Mouse (Mus musculus): ENCODE measurements around the gene Tcf7l1. TPM values are rescaled to one million over a fixed set of nuclear protein-coding genes. Genes with fewer than 3 reads are reported as not detected.

The Tcf7l1 gene
- polyA plus RNA-seq (2014; fragmentation: Illumina TruSeq; extraction: RNeasy Lipid Tissue Mini Kit (QIAGEN cat#74804); ENCODE audit: low read depth, low replicate concordance): 9.0 TPM

GRCm38 (mm10) chr6:72788892-72789699, at the start of gene Tcf7l1:
Gene Tcf7l1, minus strand, starts transcription at chr6:72789254.

GRCm38 (mm10) chr6:72616643-72617288, 172.3 kb downstream of the Tcf7l1 start, which contains the start of gene Tgoln1:
Gene Tgoln1, minus strand, starts transcription at chr6:72617000.

GRCm38 (mm10) chr6:72597956-72598753, 190.9 kb downstream of the Tcf7l1 start, which contains the start of the genes Elmod3 and Retsat:
Gene Elmod3, minus strand, starts transcription at chr6:72598413.
Gene Retsat, plus strand, starts transcription at chr6:72598475.

Other genes starting within 250 kb of the Tcf7l1 start
- gene Capg, start 244.9 kb downstream of the Tcf7l1 start, polyA plus RNA-seq (2014; fragmentation: Illumina TruSeq; extraction: RNeasy Lipid Tissue Mini Kit (QIAGEN cat#74804); ENCODE audit: low read depth, low replicate concordance): 18.2 TPM
- 23.2 TPM for gene Elmod3, start 190.8 kb downstream of the Tcf7l1 start, polyA plus RNA-seq (2014; fragmentation: Illumina TruSeq; extraction: RNeasy Lipid Tissue Mini Kit (QIAGEN cat#74804); ENCODE audit: low read depth, low replicate concordance)
- 61.5 TPM for gene Retsat, start 190.8 kb downstream of the Tcf7l1 start, polyA plus RNA-seq (2014; fragmentation: Illumina TruSeq; extraction: RNeasy Lipid Tissue Mini Kit (QIAGEN cat#74804); ENCODE audit: low read depth, low replicate concordance)
- gene Tgoln1, start 172.3 kb downstream of the Tcf7l1 start, polyA plus RNA-seq (2014; fragmentation: Illumina TruSeq; extraction: RNeasy Lipid Tissue Mini Kit (QIAGEN cat#74804); ENCODE audit: low read depth, low replicate concordance): 62.4 TPM
- gene Kcmf1, start 110.7 kb upstream of the Tcf7l1 start, polyA plus RNA-seq (2014; fragmentation: Illumina TruSeq; extraction: RNeasy Lipid Tissue Mini Kit (QIAGEN cat#74804); ENCODE audit: low read depth, low replicate concordance): 92.2 TPM
- 91.5 TPM for gene Tmsb10, start 169.5 kb upstream of the Tcf7l1 start, polyA plus RNA-seq (2014; fragmentation: Illumina TruSeq; extraction: RNeasy Lipid Tissue Mini Kit (QIAGEN cat#74804); ENCODE audit: low read depth, low replicate concordance)